Mouse (Mus musculus) kidney, embryonic 16.5 days (tissue): ENCODE data around the gene Prkaa1. TPM values are rescaled to one million over a fixed set of nuclear protein-coding genes. Genes with fewer than 3 reads are reported as not detected.

ENCODE experiments used
- ATAC-seq: fragments of 200-750 bp; cut with Nextera tagmentation; 2 replicates; pipeline ENCODE4 v1.8.0; 2017; ENCODE audit warnings: moderate TSS enrichment; ENCODE audit not compliant: low FRiP score, low TSS enrichment
- H3K27ac ChIP-seq: fragments of 300-500 bp; sonication (generic); 2 replicates; pipeline ENCODE4 v1.5.1; 2014; ENCODE audit warnings: low read length
- H3K27me3 ChIP-seq: fragments of 300-500 bp; sonication (generic); 2 replicates; pipeline ENCODE4 v1.6.1; 2014; ENCODE audit warnings: low read length, control low read depth, mixed read lengths; ENCODE audit not compliant: insufficient read depth
- H3K36me3 ChIP-seq: fragments of 300-500 bp; sonication (generic); 2 replicates; pipeline ENCODE4 v1.6.1; 2014; ENCODE audit warnings: low read length, control low read depth, mixed read lengths; ENCODE audit not compliant: insufficient read depth
- H3K4me1 ChIP-seq: fragments of 300-500 bp; sonication (generic); 2 replicates; pipeline ENCODE4 v1.6.1; 2014; ENCODE audit warnings: low read length, control low read depth, mixed read lengths; ENCODE audit not compliant: insufficient read depth
- H3K4me2 ChIP-seq: fragments of 300-500 bp; sonication (generic); replicated peaks from 2 replicates; pipeline ENCODE4 v1.6.1; 2014; ENCODE audit warnings: low read depth, low read length
- H3K4me3 ChIP-seq: fragments of 300-500 bp; sonication (generic); 2 replicates; pipeline ENCODE4 v1.5.1; 2014; ENCODE audit warnings: mild to moderate bottlenecking, low read length
- H3K9ac ChIP-seq: fragments of 300-500 bp; sonication (generic); replicated peaks from 2 replicates; pipeline ENCODE4 v1.6.1; 2014; ENCODE audit warnings: low read length
- H3K9me3 ChIP-seq: fragments of 300-500 bp; sonication (generic); 2 replicates; pipeline ENCODE4 v1.6.1; 2016; ENCODE audit warnings: low read length, control low read depth
- WGBS: fragments of 180-500 bp; shearing (Covaris S2); extraction: QIAGEN DNeasy Blood & Tissue Kit; methylation state at CpG from one replicate; pipeline ENCODE4 v1.1.7; 2014; 5-methylcytosine and 5-hydroxymethylcytosine counted together
- polyA plus RNA-seq: library from polyadenylated mRNA; unstranded; fragments of >200 nt; fragmentation: Nextera tagmentation; extraction: Ambion mirVana; gene quantifications from 2 replicates; pipeline ENCODE4 v1.2.1, GENCODE M21; 2015

The Prkaa1 gene
- polyA plus RNA-seq, 1 experiment from 2014 or later = 22.4 TPM

DNA sequence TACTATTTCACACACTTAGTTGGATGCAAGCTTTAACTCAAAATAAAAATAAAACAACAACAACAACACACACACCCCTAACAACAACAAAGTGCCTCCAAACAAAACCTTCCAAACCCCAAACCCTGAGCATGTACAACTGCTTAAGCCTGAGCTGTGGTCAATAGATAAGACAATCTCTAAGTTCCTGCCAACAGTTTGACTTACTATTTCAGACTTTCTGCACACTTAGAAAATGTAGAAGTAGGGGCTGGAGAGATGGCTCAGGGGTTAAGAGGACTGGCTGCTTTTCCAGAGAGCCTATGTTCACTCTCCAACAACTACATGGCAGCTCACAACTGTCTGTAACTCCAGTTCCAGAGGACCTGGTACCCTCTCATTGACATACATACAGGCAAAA is 3.3 kb upstream of the Prkaa1 start:
- Histone ChIP-seq H3K36me3 (no peaks in the 10 kb centered on the region), H3K4me1 (peaks cover 11% of the 10 kb centered on the region), H3K4me3 (no peak overlapping the region), H3K9me3 (no peaks in the 10 kb centered on the region), H3K4me2 (no peak overlapping the region), H3K27me3 (no peaks in the 10 kb centered on the region), H3K27ac (no peak overlapping the region), H3K9ac (no peak overlapping the region)
- no peak for ATAC-seq

DNA sequence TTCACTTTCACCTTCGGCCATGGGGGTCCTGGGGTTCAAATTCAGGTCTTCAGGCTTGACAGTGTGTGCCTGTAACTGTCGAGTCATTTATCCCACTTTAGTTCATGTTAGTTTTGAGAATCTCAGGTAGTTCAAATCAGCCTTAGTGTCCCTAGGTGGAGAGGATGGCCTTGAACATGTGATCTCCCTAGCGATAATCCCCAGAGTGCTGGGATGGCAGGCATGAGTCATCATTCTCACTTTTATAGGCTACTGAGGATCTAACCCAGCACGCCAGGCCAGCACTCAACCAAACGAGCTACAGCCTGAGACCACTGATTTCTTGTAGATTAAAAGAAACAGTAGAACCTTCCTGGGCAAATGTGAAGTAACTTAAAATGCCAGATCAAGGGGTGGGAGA is 1.6 kb upstream of the Prkaa1 start:
- ATAC-seq = no peak
- H3K4me1 ChIP-seq = peaks cover 14% of the 10 kb centered on the region
- no peaks in the 10 kb centered on the region for H3K27me3 ChIP-seq
- no peaks in the 10 kb centered on the region for H3K36me3 ChIP-seq
- no peak overlapping the region for H3K27ac ChIP-seq
- H3K4me3 ChIP-seq = no peak overlapping the region
- H3K9me3 ChIP-seq = no peaks in the 10 kb centered on the region
- H3K9ac ChIP-seq = no peak overlapping the region
- WGBS = 65% methylated on average over 5 of the region's 5 CpGs
- H3K4me2 ChIP-seq = no peak overlapping the region

DNA sequence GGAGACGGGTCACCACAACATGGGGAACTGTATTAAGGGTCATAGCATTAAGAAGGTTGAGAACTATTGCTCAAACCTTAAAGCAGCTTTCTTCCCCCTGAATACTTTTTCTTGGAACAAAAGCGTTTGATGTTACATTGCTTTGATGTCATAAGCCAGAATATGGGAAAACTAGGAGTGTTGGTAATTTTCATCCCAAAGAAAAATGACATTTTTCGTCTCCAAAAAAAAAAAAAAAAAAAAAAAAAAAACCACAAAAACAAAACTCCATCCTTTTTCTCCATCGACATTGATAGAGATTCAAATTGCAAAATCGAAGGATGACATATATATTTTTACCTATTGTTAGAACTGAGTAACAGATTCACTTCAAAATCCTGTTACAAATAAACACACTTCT is 947 bp upstream of the Prkaa1 start:
- Histone ChIP-seq H3K4me1 (peaks cover 14% of the 10 kb centered on the region), H3K9me3 (no peaks in the 10 kb centered on the region), H3K27me3 (no peaks in the 10 kb centered on the region), H3K27ac (no peak overlapping the region), H3K4me2 (peak overlapping the region; percentile 76; the same call in 1 of the 2 replicates), H3K4me3 (no peak overlapping the region), H3K36me3 (no peaks in the 10 kb centered on the region), H3K9ac (no peak overlapping the region)
- WGBS = 75% methylated on average over 5 of the region's 5 CpGs
- ATAC-seq = no peak

DNA sequence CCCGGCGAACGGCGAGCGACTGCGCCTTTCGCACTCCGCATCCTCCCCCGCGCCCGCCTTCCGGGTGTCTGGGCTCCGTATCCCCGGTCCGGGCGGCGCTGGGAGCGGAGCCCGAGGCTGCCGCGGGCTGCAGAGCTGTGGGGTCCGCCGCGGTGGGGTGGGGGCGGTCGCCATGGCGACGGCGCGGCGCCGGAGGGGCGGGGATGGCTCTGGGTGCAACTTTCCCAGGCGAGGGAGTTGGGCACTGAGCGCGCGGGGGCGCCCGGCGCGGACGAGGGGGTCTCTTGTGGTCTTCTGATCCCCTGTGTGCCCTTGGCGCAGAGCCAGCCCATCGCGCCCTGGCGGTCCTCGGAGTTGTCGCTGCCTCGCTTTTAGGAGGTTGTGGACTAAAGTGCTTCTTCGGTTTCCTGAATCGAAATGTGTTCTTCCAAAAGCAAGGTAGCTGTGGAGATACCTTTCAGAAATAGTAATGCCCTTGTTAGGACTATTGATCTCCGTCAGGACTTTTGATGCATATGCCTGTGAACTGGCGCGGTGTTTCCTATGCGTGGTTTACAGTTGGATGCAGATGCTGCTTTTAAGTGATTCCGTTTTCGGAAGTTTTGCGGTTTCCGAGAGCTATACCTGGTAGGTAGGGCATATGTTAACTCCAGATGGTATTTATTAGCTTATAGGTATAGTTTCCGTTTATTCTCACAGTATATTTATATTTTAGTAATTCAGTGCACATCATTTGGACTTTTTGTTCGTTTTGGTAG is 539 bp downstream of the Prkaa1 start:
- H3K9me3 ChIP-seq = no peaks in the 10 kb centered on the region
- ATAC-seq = peak; percentile 91
- H3K27me3 ChIP-seq = no peaks in the 10 kb centered on the region
- peak overlapping the region; percentile 93 for H3K4me3 ChIP-seq
- H3K9ac ChIP-seq = peak overlapping the region; percentile 85
- H3K36me3 ChIP-seq = no peaks in the 10 kb centered on the region
- peaks cover 25% of the 10 kb centered on the region for H3K4me1 ChIP-seq
- peak overlapping the region; percentile 76 for H3K4me2 ChIP-seq
- WGBS = 2% methylated on average over 48 of the region's 61 CpGs
- peak overlapping the region; percentile 94 for H3K27ac ChIP-seq

DNA sequence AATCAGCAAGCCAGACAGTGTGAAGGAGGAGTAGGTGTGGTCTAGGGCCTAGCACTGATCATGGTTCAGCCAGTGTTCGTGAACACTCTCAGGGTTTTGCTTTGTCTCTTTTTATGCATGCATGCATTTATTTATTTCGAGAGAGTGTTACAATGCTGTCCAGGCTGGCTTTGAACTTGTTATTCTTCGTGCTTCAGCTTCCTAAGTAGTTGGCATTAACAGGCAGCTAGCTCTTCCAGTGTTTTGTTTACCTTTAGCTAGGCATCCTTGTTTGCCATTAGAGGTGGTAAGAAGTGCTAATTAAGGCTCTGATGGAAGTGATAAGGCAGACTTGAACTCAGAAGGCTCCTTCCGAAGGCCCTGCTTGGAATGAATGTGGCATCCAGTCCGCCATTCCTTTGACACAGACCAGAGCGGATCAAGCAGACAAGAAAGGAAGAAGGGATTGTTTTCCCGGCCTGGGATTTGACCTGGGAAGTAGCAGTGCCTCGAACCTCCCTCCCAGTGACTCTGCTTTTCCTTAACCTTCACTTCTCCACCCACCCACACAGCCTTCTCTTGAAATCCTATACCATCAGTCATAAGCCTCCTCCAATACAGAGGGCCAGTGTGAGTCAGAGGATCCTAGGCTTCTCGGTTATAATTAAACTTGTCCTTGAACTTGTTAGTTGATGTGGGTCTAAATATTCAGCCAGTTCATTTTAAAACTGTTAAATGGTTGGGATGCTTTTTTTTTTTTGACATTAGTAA is 1.7 kb downstream of the Prkaa1 start:
- Histone ChIP-seq H3K27ac (no peak overlapping the region), H3K4me1 (peaks cover 28% of the 10 kb centered on the region), H3K36me3 (no peaks in the 10 kb centered on the region), H3K9ac (peak overlapping the region; percentile 49; the same call in 1 of the 2 replicates), H3K27me3 (no peaks in the 10 kb centered on the region), H3K9me3 (no peaks in the 10 kb centered on the region), H3K4me2 (peak overlapping the region; percentile 76), H3K4me3 (peak overlapping the region; percentile 93)
- WGBS = 29% methylated on average over 9 of the region's 9 CpGs
- ATAC-seq = no peak

DNA sequence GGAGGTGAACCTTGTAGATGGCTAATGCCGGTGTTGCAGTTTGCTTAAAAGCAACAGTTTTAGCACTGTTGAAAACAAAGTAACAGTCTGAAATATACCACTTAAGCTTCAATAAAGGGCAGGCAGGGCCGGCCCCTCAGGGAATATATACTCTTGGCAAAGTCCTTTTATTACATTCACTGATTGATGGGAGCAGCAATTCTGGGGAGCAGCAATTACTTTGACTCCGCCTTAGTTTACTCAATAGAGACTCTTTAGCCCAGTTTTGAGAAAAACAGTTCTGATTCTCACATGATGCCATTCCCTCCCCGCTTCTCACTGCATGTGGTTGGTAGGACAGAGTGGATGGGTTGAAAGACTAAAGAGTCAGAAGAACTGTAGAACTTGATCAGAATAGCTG is 5.5 kb downstream of the Prkaa1 start:
- ATAC-seq = no peak
- Histone ChIP-seq H3K27me3 (no peaks in the 10 kb centered on the region), H3K9ac (no peak overlapping the region), H3K9me3 (no peaks in the 10 kb centered on the region), H3K4me2 (no peak overlapping the region), H3K36me3 (0 out of 2 replicates have a peak, but pooled peaks cover 4% of the 10 kb centered on the region), H3K4me1 (peaks cover 31% of the 10 kb centered on the region), H3K27ac (no peak overlapping the region), H3K4me3 (no peak overlapping the region)
- WGBS = 39% methylated on average over 4 of the region's 4 CpGs

DNA sequence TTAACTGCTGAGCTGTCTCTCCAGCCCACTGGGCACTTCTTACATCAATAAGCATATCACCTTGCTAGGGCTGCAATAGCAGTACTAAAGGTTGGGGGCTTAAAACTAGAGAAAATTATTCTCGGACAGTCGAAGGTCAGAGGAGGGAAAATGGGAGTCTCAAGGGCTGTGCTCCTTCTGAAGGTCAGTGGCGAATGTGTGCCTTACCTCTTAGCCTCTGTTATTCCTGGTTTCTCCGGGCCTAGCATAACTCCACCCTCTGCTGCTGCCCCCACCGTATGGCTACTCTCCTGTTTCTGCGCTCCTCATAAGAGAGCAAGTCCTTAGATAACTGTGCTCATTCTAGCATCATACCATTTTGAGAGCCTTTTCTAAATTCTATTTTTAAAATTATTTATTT is 8.5 kb downstream of the Prkaa1 start:
- Histone ChIP-seq H3K9me3 (no peaks in the 10 kb centered on the region), H3K27me3 (no peaks in the 10 kb centered on the region), H3K4me3 (no peak overlapping the region), H3K36me3 (0 out of 2 replicates have a peak, but pooled peaks cover 4% of the 10 kb centered on the region), H3K4me1 (peaks cover 29% of the 10 kb centered on the region), H3K27ac (no peak overlapping the region), H3K9ac (no peak overlapping the region), H3K4me2 (no peak overlapping the region)
- 93% methylated on average over 6 of the region's 6 CpGs for WGBS
- no peak for ATAC-seq

DNA sequence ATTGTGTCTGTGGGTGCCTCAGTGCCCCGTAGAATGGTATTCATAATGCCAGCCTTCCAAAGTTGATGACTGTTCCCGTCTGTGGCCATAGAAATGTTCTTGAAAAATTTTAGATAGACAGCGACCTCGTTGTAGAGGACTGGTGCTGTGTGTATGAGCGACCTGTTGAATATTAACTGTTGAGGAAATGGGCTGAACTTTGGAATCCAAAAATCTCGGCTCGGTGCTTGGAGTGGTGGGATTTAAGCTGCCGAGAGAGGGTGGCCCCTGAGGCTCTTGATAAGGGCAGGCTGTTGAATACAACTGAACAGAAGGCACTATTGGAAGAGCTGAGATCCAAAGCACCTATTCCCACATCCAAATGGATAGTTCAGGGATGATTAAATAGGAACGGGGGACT is 11.0 kb downstream of the Prkaa1 start:
- 59% methylated on average over 9 of the region's 9 CpGs for WGBS
- 0 out of 2 replicates have a peak, but pooled peaks cover 4% of the 10 kb centered on the region for H3K36me3 ChIP-seq
- no peak overlapping the region for H3K27ac ChIP-seq
- H3K27me3 ChIP-seq = no peaks in the 10 kb centered on the region
- H3K9ac ChIP-seq = no peak overlapping the region
- 0 out of 2 replicates have a peak, but pooled peaks have one; percentile 1 for ATAC-seq
- H3K9me3 ChIP-seq = no peaks in the 10 kb centered on the region
- no peak overlapping the region for H3K4me2 ChIP-seq
- H3K4me3 ChIP-seq = no peak overlapping the region
- H3K4me1 ChIP-seq = peaks cover 21% of the 10 kb centered on the region

DNA sequence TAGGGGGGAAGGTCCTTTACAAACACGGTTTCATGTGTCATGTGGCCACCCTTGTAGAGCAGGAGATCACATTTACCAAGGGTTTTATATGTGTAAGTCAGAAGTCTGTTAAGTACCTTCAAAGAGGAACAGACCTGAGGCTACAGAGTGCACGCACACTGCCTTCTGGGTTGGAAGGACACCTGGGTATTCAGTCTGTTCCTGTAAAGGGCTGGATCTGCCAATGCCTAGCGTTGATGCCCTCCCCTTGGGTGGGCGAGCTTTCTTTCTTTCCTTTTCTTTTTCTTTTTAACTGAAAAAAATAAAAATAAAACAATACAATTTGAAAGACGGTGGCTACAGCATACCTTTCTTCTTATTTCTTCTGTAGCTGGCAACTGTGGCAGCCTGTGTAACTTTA is 11.4 kb downstream of the Prkaa1 start:
- H3K4me2 ChIP-seq = no peak overlapping the region
- peak; percentile 15; the same call in 1 of the 2 replicates for ATAC-seq
- no peak overlapping the region for H3K27ac ChIP-seq
- H3K9ac ChIP-seq = no peak overlapping the region
- H3K36me3 ChIP-seq = 0 out of 2 replicates have a peak, but pooled peaks cover 4% of the 10 kb centered on the region
- WGBS = 62% methylated on average over 5 of the region's 5 CpGs
- H3K9me3 ChIP-seq = no peaks in the 10 kb centered on the region
- no peak overlapping the region for H3K4me3 ChIP-seq
- H3K27me3 ChIP-seq = no peaks in the 10 kb centered on the region
- peaks cover 21% of the 10 kb centered on the region for H3K4me1 ChIP-seq

DNA sequence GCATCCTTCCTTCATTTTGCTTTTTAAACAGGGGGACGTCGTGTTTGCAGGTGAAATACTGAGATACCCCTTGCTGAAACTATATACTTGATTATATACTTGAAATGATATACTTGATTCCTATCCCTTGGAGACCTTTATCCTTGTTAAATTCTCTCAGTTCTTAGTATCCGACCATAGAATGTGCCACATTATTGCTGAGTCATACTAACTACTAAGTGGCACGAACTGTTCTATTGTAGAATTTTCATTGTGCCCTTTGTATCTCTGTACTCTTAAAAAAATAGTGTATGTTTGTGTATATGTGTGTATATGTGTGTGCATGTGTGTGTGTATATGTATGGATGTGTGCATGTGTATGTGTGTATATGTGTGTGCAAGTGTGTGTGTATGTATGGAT is 12.7 kb downstream of the Prkaa1 start:
- Histone ChIP-seq H3K4me3 (no peak overlapping the region), H3K27ac (no peak overlapping the region), H3K9me3 (no peaks in the 10 kb centered on the region), H3K36me3 (0 out of 2 replicates have a peak, but pooled peaks cover 4% of the 10 kb centered on the region), H3K4me2 (no peak overlapping the region), H3K4me1 (peaks cover 21% of the 10 kb centered on the region), H3K9ac (no peak overlapping the region), H3K27me3 (no peaks in the 10 kb centered on the region)
- no peak for ATAC-seq
- 90% methylated on average over 4 of the region's 4 CpGs for WGBS
